Mouse (Mus musculus): ENCODE data around the gene Olfr813.
"Not testable (repeated sequence)": the region's sequence is repeated elsewhere in the genome, so short reads cannot be mapped to it uniquely, and the experiment has no call there.

DNA sequence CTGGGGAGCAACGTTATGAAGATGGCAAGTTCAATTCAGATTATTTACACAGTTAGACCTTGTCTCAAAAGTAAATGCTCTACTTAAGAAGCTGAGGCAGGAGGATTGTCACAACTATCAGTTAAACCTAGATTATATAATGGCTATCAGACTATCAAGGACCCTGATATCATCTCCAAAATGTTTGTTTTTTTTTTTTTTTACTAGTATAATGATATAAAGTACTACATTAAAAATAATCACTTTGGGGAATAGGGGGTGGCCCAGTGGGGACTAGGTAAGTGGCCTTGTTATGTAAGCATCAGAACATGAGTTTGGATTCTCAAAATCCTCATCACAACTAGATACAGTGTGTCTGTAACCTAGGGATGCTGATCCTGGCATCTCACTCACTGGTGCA is 50.6 kb downstream of the Olfr813 start, which contains the start of gene Olfr815:
- TF ChIP-seq CTCF, EP300 (IDR thresholded peaks at IDR 0.05; ENCODE audit: low read depth): not testable (repeated sequence)

All from liver, postnatal 0 days (tissue).